Mouse (Mus musculus): ENCODE measurements around the gene Mmp8. TPM values are rescaled to one million over a fixed set of nuclear protein-coding genes. Genes with fewer than 3 reads are reported as not detected.

The Mmp8 gene
- polyA plus RNA-seq, 1 experiment from 2014 or later = 0.94 TPM

GRCm38 (mm10) chr9:7604005-7604404 lies 45.7 kb downstream of the Mmp8 start:
- H3K4me2 ChIP-seq (replicated peaks) = no peak overlapping the region
- H3K9ac ChIP-seq = no peak overlapping the region
- H3K4me3 ChIP-seq (replicated peaks) = no peak overlapping the region
- H3K9me3 ChIP-seq = no peaks in the 10 kb centered on the region
- ATAC-seq = no peak
- H3K36me3 ChIP-seq = no peaks in the 10 kb centered on the region
- H3K27ac ChIP-seq = no peak overlapping the region
- H3K4me1 ChIP-seq (replicated peaks) = no peaks in the 10 kb centered on the region
- no peaks in the 10 kb centered on the region for H3K27me3 ChIP-seq (replicated peaks)
- WGBS = 63% methylated on average over 6 of the region's 6 CpGs

GRCm38 (mm10) chr9:7605638-7606037 lies 47.4 kb downstream of the Mmp8 start:
- H3K4me3 ChIP-seq (replicated peaks) = no peak overlapping the region
- H3K4me1 ChIP-seq (replicated peaks) = no peaks in the 10 kb centered on the region
- no peak overlapping the region for H3K9ac ChIP-seq
- ATAC-seq = no peak
- no peaks in the 10 kb centered on the region for H3K27me3 ChIP-seq (replicated peaks)
- WGBS = 82% methylated on average over 12 of the region's 12 CpGs
- H3K4me2 ChIP-seq (replicated peaks) = no peak overlapping the region
- H3K9me3 ChIP-seq = no peaks in the 10 kb centered on the region; the same call in 1 of the 2 replicates
- no peak overlapping the region for H3K27ac ChIP-seq
- no peaks in the 10 kb centered on the region for H3K36me3 ChIP-seq

Other genes starting within 250 kb of the Mmp8 start
- not detected in 2 replicates for gene Mmp12, start 214.1 kb upstream of the Mmp8 start, polyA plus RNA-seq (2015; fragmentation: Nextera tagmentation; extraction: Ambion mirVana)
- not detected in 2 replicates for gene Mmp1b, start 170.4 kb upstream of the Mmp8 start, polyA plus RNA-seq (2015; fragmentation: Nextera tagmentation; extraction: Ambion mirVana)
- gene Mmp3, start 112.6 kb upstream of the Mmp8 start, polyA plus RNA-seq (2015; fragmentation: Nextera tagmentation; extraction: Ambion mirVana) = not detected in 2 replicates
- 0.21 TPM in 1 of 2 replicates, not detected in the other for gene Mmp10, start 56.1 kb upstream of the Mmp8 start, polyA plus RNA-seq (2015; fragmentation: Nextera tagmentation; extraction: Ambion mirVana)
- gene Mmp27, start 12.9 kb downstream of the Mmp8 start, polyA plus RNA-seq (2015; fragmentation: Nextera tagmentation; extraction: Ambion mirVana) = not detected in 2 replicates
- gene Mmp20, start 69.8 kb downstream of the Mmp8 start, polyA plus RNA-seq (2015; fragmentation: Nextera tagmentation; extraction: Ambion mirVana) = 0.14 and 0.21 TPM in 2 replicates
- 0.58 and 0.88 TPM in 2 replicates for gene Mmp7, start 133.6 kb downstream of the Mmp8 start, polyA plus RNA-seq (2015; fragmentation: Nextera tagmentation; extraction: Ambion mirVana)
- gene Tmem123, start 205.6 kb downstream of the Mmp8 start, polyA plus RNA-seq (2015; fragmentation: Nextera tagmentation; extraction: Ambion mirVana) = 68.8 and 78.8 TPM in 2 replicates

Data from intestine, embryonic 15.5 days (tissue).